Mouse (Mus musculus): Measurements from ENCODE around the gene Dcps. TPM values are rescaled to one million over a fixed set of nuclear protein-coding genes. Genes with fewer than 3 reads are reported as not detected.

The Dcps gene
- total RNA-seq, 2 experiments from 2014 or later: 17.3 to 17.8 TPM

DNA sequence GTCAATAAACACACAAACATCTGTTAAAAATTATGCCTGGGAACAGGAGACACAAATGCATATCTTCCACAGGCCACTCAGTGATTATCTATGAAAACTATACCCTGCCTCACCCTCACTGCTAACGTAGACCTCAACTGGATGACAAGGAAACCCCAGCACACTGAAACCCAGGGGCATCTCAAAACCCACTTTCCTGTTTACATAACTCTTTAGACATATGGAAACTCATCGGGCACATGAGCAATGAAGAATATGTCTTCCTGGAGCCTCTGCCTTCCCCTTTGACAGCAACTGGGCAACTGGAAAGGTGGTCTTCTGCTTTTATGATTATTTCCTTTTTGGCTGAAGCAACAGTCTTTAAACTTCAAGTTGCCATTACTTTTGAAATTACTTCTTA lies 33.6 kb downstream of the Dcps start:
- intact Hi-C loops (cut with DNase I): no loop called here
- DNase-seq: no peak

DNA sequence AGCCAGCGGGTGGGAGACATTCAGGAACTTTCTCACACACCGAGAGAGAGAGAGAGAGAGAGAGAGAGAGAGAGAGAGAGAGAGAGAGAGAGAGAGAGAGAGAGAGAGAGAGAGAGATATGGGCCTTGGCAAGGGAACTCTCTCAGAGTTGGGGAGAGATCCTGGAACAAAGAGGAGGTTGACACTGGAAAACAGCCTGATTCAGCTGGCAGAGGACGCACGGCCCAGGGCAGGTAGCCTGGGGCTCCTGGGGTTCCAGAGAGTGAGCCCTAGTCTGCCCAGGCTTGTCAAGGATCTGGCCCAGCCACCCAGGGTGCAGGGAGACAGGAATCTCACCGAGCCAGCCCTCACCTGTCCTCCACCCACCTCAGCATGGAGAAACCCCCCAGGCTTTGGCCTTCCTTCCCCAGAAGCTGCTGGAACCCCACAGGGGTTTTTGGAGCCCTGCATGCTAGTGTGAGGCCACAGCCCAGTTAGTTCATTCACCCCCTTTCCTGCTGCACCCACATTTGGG lies 36.6 kb downstream of the Dcps start:
- intact Hi-C loops (cut with DNase I): no loop called here
- no peak for DNase-seq

- no peak for DNase-seq
- intact Hi-C loops (cut with DNase I): no loop called here
Measured at GRCm38 (mm10) chr9:35138029-35138428, 37.8 kb downstream of the Dcps start.

DNA sequence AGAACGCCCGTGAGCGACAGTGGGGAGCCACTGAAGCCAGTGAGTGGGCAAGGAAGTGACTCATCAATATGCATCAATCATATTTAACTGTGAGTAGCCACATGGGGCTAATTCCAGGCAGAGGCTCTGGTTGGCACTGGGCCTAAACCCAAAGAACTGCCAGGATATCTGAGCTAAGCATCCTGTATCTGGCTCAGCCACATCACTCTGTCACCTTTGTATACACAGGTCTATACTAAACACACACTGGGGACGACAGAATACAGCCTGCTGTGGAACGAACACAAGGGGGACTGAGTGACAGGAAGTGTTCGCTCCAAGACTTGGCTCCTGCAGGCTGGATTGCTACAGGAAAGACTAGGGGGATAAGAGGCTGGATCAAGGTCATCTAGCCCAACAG lies 40.3 kb downstream of the Dcps start:
- intact Hi-C loops (cut with DNase I): no loop called here
- DNase-seq: no peak

DNA sequence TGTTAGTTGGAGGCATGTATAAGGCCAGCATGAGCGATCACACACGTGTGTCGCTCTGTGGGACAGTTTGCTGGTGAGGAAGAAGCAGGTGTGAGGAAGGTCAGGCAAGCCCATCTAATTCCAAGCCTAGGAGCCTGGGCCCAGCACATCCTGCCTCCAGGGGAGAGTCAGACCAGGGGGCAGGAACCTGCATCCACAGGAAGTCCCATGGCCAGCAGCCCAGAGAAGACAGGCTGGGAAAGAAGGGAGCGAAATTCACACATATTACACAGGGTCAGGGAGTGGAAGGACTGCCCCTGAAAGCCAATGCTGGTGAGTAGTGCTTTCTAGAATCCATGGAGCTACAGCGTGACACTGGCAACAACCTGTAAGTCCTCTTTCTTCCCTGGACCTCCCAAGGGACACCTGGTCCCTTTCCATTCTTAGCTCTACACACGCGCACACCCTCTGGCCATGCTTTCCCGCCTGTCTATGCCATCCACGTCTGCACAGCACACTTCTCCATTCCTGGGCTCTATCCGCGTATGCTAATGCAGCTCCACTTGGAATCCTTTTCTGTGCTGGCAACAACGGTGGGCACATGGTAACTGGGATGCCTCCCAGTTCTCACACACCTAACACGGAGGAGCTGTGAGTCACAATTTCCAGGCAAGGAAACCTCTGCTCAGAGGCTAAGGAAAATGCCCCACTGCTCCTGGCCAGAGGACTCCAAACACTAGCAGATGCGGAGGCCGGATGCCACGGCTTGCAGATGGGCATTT lies 44.0 kb downstream of the Dcps start:
- intact Hi-C loops (cut with DNase I): no loop called here
- DNase-seq: peak in 1 of 2 experiments; percentile 61

GRCm38 (mm10) chr9:35128995-35129418 lies 46.9 kb downstream of the Dcps start:
- no peak for DNase-seq
- intact Hi-C loops (cut with DNase I): no loop called here

DNA sequence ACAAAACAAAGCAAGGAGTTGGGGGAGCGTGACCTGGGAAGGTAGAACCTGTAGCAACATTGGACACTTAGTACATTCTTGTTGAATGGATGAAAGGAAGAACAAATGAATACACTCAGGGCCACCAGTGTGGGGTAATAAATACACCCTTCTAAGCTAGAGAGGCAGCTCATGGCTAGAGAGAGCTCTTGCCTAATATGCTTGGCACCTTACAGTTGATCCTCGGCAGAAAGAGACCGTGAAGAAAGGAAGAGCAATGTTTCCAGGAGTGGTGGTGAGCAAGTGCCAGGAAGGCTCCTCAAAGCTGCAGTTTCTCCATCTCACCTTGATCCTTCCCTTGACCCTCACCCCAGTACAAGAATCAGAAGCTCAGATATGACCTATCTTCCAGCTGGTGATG lies 47.3 kb downstream of the Dcps start:
- DNase-seq: no peak
- intact Hi-C loops (cut with DNase I): no loop called here

- intact Hi-C loops (cut with DNase I): no loop called here
- DNase-seq: no peak
Measured at GRCm38 (mm10) chr9:35127561-35127960, 48.3 kb downstream of the Dcps start.

DNA sequence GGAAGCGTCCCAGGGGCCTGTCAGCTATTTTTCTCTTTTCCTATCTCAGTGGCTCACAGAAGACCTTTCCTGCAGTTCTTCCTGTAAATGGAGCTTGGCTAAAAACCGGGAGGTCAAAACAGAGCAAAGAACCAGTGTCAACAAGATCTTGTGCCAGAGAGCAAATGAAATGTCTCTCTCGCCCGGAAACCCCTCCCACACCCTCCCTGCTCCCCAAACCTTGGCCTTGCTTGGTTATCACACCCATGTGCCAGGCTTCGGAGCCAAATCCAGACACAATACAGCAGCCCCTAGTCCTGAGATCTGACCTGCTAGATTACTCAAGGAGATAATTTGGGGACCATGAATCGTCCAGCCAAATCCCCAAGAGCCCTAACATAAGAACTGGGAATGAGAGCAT lies 48.7 kb downstream of the Dcps start:
- DNase-seq: peak in 1 of 2 experiments; percentile 42
- intact Hi-C loops (cut with DNase I): no loop called here

DNA sequence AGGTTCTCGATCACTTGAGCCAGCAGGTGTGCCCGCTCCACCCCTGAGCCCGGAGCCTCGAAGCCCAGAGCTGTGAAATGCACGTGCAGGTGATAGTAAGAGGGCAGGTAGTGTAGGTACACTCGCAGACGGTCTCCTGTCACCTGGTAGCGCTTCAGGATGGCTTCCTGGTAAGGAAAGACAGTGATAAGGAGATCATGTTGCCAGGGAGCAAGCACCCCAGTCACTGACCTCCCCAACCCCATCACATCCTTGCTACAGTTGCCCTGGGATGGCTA lies 51.2 kb downstream of the Dcps start:
- no peak for DNase-seq
- intact Hi-C loops (cut with DNase I): no loop called here

DNA sequence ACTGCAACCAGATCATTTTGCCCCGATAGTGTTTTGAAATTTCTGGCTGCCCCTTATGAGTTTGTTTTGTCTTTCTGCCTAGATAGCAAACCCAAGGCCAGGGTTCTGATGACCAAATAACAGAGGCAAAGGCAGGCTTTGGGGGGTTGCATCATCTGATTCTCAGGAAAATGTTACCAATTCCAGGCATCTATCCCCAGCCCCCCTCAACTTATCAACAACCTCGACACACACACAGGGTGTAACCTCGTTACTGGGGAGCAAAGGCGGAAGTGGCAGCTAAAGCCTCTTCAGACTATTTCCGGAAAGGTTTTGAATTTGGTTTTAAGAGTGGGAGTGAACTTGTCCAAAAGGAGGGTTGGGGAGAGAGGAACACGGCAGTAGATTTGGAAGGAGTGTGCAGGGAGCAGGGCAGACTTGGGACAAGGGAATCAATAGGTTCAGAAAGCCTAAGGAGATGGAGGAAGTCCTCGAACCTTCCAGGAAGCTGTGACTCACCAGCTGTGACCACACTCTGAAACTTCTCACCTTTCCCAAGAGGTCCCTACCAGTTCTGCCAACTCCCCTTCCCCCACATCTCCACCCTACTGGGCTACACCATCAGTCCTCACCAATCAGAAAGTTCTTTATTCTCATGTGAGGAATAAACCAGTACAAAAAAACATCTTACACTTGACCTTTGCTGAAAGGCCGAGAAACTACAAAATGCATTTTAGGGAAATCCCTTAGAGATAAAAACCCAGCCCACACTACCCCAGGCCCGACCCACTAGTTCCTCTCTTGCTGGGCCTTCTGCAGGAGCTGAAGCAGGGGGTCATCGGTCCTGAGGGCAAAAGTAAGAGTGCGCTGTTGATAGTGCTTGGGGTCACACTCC lies 51.8 kb downstream of the Dcps start:
- intact Hi-C loops (cut with DNase I): no loop called here
- DNase-seq: peak in 1 of 2 experiments; percentile 43

GRCm38 (mm10) chr9:35123456-35123803 lies 52.4 kb downstream of the Dcps start:
- intact Hi-C loops (cut with DNase I): no loop called here

GRCm38 (mm10) chr9:35122551-35123266 lies 53.2 kb downstream of the Dcps start:
- DNase-seq: no peak
- intact Hi-C loops (cut with DNase I): no loop called here

More at GRCm38 (mm10) chr9:35123456-35123803, 52.4 kb downstream of the Dcps start:
- no peak for DNase-seq

GRCm38 (mm10) chr9:35119168-35119567 lies 56.7 kb downstream of the Dcps start, which contains the start of gene St3gal4:
St3gal4 (minus strand) TSS chr9:35119268.
- no peak for DNase-seq
- intact Hi-C loops (cut with DNase I): no loop called here

GRCm38 (mm10) chr9:35118563-35118962 lies 57.3 kb downstream of the Dcps start:
- intact Hi-C loops (cut with DNase I): no loop called here
- no peak for DNase-seq

DNA sequence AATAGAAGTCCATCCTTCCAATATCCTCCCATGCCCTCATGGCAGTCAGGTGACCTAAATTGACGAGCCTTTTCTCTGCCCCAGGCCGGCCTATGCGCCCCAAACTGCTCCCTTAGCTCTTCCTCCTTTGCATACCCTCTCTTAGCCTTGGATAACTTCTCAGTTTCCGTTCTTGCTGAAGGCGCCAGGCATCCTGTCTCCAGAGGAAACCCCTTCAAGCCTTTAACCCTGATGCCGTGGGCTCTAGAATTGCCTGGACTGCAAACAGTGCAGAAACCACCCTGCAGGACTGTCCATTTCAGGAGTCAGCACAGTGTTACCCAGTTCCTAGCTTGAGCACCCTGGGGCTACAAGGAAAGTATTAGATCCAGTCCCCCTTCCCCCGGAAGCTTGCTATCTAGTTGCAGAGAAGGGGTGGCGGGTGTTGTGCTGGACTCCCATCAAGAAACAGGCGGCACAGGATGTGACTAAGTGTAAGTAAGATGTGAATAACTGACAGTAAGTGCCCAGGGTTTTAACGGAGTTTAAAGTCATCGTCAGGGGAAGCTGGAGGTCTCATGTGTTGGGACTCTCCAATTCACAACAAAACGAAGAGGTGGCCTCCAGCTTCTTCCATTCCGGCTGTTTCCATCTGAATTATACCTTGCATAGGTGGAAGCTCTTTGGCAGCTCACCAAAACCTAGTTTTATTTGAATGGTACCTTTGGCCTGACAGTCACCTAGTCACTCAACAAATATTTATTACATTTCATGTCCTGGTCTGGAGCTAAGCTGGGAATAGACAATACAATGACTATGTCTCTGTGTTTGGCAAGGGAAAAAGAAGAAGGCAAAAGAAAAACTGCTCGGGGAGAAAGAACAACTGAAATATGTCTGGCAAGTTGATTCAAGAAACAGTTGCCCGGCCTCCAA lies 58.2 kb downstream of the Dcps start:
- peak; percentile 54 to 70 for DNase-seq
- intact Hi-C loops (cut with DNase I): loop anchor here (2.0 kb wide), 2 partner anchors 45 to 79 kb away; no protein-coding TSS in a partner anchor

- intact Hi-C loops (cut with DNase I): loop anchor here (2.0 kb wide), 2 partner anchors 46 to 78 kb away; no protein-coding TSS in a partner anchor
- peak; percentile 78 to 86 for DNase-seq
Measured at GRCm38 (mm10) chr9:35116391-35117381, 59.2 kb downstream of the Dcps start.

DNA sequence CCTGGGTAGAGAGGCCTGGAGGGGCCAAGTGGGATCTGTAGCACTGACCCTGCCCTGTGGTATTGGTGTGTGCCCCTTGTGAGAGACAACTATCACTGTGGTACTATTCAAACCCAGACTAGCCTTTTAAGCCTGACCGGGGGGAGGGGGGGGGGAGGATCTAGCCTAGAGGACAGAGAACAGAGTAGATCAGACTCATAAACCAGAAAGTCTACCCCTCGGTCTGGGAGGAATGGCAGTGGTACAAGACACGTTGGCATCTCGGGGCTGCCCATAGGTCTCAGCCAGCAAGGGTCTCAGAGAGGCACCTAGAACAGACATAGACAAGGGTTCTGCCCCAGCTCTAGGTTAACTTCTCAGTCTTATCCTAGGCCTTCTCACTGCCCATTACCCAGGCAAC lies 60.1 kb downstream of the Dcps start:
- intact Hi-C loops (cut with DNase I): loop anchor here (2.0 kb wide), 2 partner anchors 47 to 77 kb away; no protein-coding TSS in a partner anchor
- DNase-seq: no peak

DNA sequence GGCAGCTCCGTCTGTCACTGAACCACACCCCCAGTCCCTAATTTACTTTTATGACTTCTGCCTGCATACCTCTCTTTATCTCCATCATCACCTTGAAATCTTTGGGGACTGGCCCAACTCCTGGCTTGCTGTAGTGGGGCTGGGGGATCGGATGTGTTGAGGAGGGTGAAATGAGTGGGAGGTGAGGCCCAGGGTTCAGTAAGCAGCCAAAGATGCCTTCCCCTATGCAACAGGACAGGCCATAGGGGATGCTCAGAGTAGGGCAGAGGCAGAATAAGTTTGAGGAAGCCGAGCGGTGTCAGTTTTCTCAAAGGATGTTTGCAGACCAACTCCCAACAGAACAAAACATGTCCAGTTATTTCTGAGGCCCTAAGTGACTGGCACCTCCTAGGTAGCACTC lies 60.6 kb downstream of the Dcps start:
- intact Hi-C loops (cut with DNase I): no loop called here
- DNase-seq: no peak

Data from heart, postnatal 36 days (tissue).